Mouse (Mus musculus) CH12.LX (cell line): Measurements from ENCODE around the gene Cmip. TPM values are rescaled to one million over a fixed set of nuclear protein-coding genes. Genes with fewer than 3 reads are reported as not detected.

Source experiments
- DNase-seq: peaks from one replicate; pipeline ENCODE4 v3.0.0-alpha.2; 2013; ENCODE audit errors: extremely low read depth
- H3K27ac ChIP-seq: 2 replicates; pipeline ENCODE4 v1.5.1; 2012; ENCODE audit warnings: low read depth, mild to moderate bottlenecking, control low read depth, moderate library complexity; ENCODE audit not compliant: insufficient read depth
- H3K27me3 ChIP-seq: replicated peaks from 2 replicates; pipeline ENCODE3; 2012; ENCODE audit warnings: inconsistent platforms
- H3K36me3 ChIP-seq, 2 experiments: replicated peaks in 1 of 2; 2 replicates each; pipeline versions ENCODE3 to v1.6.1; 2012; ENCODE audit warnings: inconsistent platforms in 1 of 2, low read length in 1 of 2, mild to moderate bottlenecking in 1 of 2, mixed read lengths in 1 of 2, moderate library complexity in 1 of 2; ENCODE audit not compliant: control insufficient read depth in 1 of 2, insufficient read depth in 1 of 2
- H3K4me1 ChIP-seq, 2 experiments: 2 replicates each; pipeline ENCODE4 v1.6.1; 2012; ENCODE audit warnings: inconsistent platforms in 1 of 2, moderate library complexity in 1 of 2; ENCODE audit not compliant: insufficient read depth in 2 of 2, control insufficient read depth in 1 of 2
- H3K4me2 ChIP-seq: 2 replicates; pipeline ENCODE4 v1.6.1; 2012; ENCODE audit warnings: low read depth, mild to moderate bottlenecking, control low read depth; ENCODE audit not compliant: poor library complexity, insufficient read depth, severe bottlenecking
- H3K4me3 ChIP-seq, 3 experiments: fragments of 150-350 bp in 1 of 3; sonication (generic) in 1 of 3; replicated peaks in 1 of 3; 2 replicates each; pipeline versions ENCODE3 to v1.5.1; 2011 to 2012; ENCODE audit warnings: low read depth in 2 of 3, low read length in 2 of 3, mild to moderate bottlenecking in 2 of 3, moderate library complexity in 2 of 3, control low read depth in 1 of 3, improper control_type of control experiment in 1 of 3, inconsistent platforms in 1 of 3, mixed read lengths in 1 of 3; ENCODE audit not compliant: poor library complexity in 1 of 3
- H3K79me2 ChIP-seq: replicated peaks from 2 replicates; pipeline ENCODE4 v1.6.1; 2012; ENCODE audit warnings: mild to moderate bottlenecking, moderate library complexity; ENCODE audit not compliant: control insufficient read depth, poor library complexity, insufficient read depth, severe bottlenecking; ENCODE audit errors: extremely low read depth
- H3K9ac ChIP-seq: 2 replicates; pipeline ENCODE4 v1.6.1; 2012; ENCODE audit warnings: low read depth, mild to moderate bottlenecking, control low read depth, moderate library complexity; ENCODE audit not compliant: insufficient read depth
- H3K9me3 ChIP-seq: replicated peaks from 2 replicates; pipeline ENCODE3; 2012; ENCODE audit warnings: low read length, inconsistent platforms, mixed read lengths
- BHLHE40 ChIP-seq: IDR thresholded peaks from 2 replicates; pipeline ENCODE4 v1.6.1; 2011; ENCODE audit warnings: mild to moderate bottlenecking, low read depth, low read length, improper control_type of control experiment
- CHD1 ChIP-seq: IDR thresholded peaks from 2 replicates; pipeline ENCODE4 v1.6.1; 2012; ENCODE audit warnings: low read depth, low read length, improper control_type of control experiment, inconsistent platforms
- CHD2 ChIP-seq: IDR thresholded peaks from 2 replicates; pipeline ENCODE4 v1.6.1; 2011; ENCODE audit warnings: low read length, improper control_type of control experiment
- E2F4 ChIP-seq: IDR thresholded peaks from 2 replicates; pipeline ENCODE4 v1.6.1; 2011; ENCODE audit warnings: low read depth, low read length, improper control_type of control experiment; ENCODE audit not compliant: insufficient replicate concordance
- NELFE ChIP-seq: IDR thresholded peaks from 2 replicates; pipeline ENCODE4 v1.6.1; 2011; ENCODE audit warnings: low read depth, low read length, improper control_type of control experiment
- NRF1 ChIP-seq: IDR thresholded peaks from 2 replicates; pipeline ENCODE4 v1.6.1; 2014; ENCODE audit warnings: low read depth, mild to moderate bottlenecking, inconsistent platforms, low read length, improper control_type of control experiment, moderate library complexity
- POLR2AphosphoS2 ChIP-seq: IDR thresholded peaks from 2 replicates; pipeline ENCODE4 v1.6.1; 2011; ENCODE audit warnings: low read depth, low read length, improper control_type of control experiment
- SMC3 ChIP-seq: IDR thresholded peaks from 2 replicates; pipeline ENCODE4 v1.6.1; 2011; ENCODE audit warnings: low read depth, low read length, improper control_type of control experiment
- TCF12 ChIP-seq: IDR thresholded peaks from 2 replicates; pipeline ENCODE4 v1.6.1; 2014; ENCODE audit warnings: low read depth, mild to moderate bottlenecking, inconsistent platforms, low read length, improper control_type of control experiment
- UBTF ChIP-seq: IDR thresholded peaks from 2 replicates; pipeline ENCODE4 v1.6.1; 2012; ENCODE audit warnings: low read depth, mild to moderate bottlenecking, inconsistent platforms, low read length, improper control_type of control experiment, moderate library complexity
- USF2 ChIP-seq: conservative IDR thresholded peaks from 2 replicates; pipeline ENCODE4 v1.6.1; 2011; ENCODE audit warnings: low read depth, low read length, improper control_type of control experiment
- ZC3H11A ChIP-seq: IDR thresholded peaks from 2 replicates; pipeline ENCODE4 v1.6.1; 2012; ENCODE audit warnings: low read depth, mild to moderate bottlenecking, inconsistent platforms, low read length, improper control_type of control experiment
- ZKSCAN1 ChIP-seq: IDR thresholded peaks from 2 replicates; pipeline ENCODE4 v1.6.1; 2012; ENCODE audit warnings: low read depth, inconsistent platforms, low read length, improper control_type of control experiment, borderline replicate concordance
- ZMIZ1 ChIP-seq: IDR thresholded peaks from 2 replicates; pipeline ENCODE4 v1.6.1; 2012; ENCODE audit warnings: low read depth, mild to moderate bottlenecking, inconsistent platforms, low read length, improper control_type of control experiment
- ZNF384 ChIP-seq: IDR thresholded peaks from 2 replicates; pipeline ENCODE4 v1.6.1; 2012; ENCODE audit warnings: low read depth, low read length, improper control_type of control experiment, inconsistent platforms
- dilution Hi-C: fragments of 300-500 bp; cut with MboI; formaldehyde crosslinking; loops from 2 replicates; pipeline ENCODE4 v1.14.3; 2020; ENCODE audit warnings: low sequenced_read_pairs; ENCODE audit not compliant: extremely low pct_unique_long_range_greater_than_20kb, extremely low pct_ligation_motif_present
- in situ Hi-C: fragments of 300-500 bp; cut with MboI; formaldehyde crosslinking; loops from 3 replicates; pipeline ENCODE4 v1.14.3; 2019; ENCODE audit warnings: low sequenced_read_pairs, low pct_ligation_motif_present, low pct_unique_long_range_greater_than_20kb, mixed read lengths
- polyA plus RNA-seq: library from polyadenylated mRNA; unstranded; fragments of >175 nt; gene quantifications from 2 replicates; pipeline ENCODE4 v1.2.1, GENCODE M21; 2012; ENCODE audit warnings: low read depth; ENCODE audit not compliant: insufficient read length
- total RNA-seq, 2 experiments: library from RNA; depleted of rRNA; stranded (reverse); fragments of 300-350 nt in 1 of 2; fragments of >200 nt in 1 of 2; gene quantifications; 2 replicates each; pipeline ENCODE4 v1.2.3; 2012 to 2014

Cmip gene
- total and polyA plus RNA-seq, 3 experiments: 5.2 to 39.0 (median 16.5) TPM

GRCm38 (mm10) chr8:117261702-117262101 is 4.8 kb downstream of the Cmip start:
- H3K9ac ChIP-seq: no peak overlapping the region
- dilution Hi-C loops (no loop called here), in situ Hi-C loops (no loop called here)
- H3K36me3 ChIP-seq: peaks cover 0 to 53% of the 10 kb centered on the region in 2 experiments
- no peak overlapping the region for H3K4me3 ChIP-seq
- no peaks in the 10 kb centered on the region for H3K27me3 ChIP-seq
- no peak for DNase-seq
- H3K4me2 ChIP-seq: no peak overlapping the region
- H3K9me3 ChIP-seq: no peaks in the 10 kb centered on the region
- no peak overlapping the region for H3K27ac ChIP-seq
- peaks cover 17 to 61% of the 10 kb centered on the region in 2 experiments for H3K4me1 ChIP-seq
- TF ChIP-seq CHD1 (no peak), POLR2AphosphoS2 (no peak), USF2 (no peak), CHD2 (no peak), ZKSCAN1 (no peak), UBTF (no peak), NELFE (no peak), ZNF384 (no peak)
- peaks cover 84% of the 10 kb centered on the region for H3K79me2 ChIP-seq

- no peak overlapping the region for H3K9ac ChIP-seq
Measured at GRCm38 (mm10) chr8:117262685-117263084, 5.8 kb downstream of the Cmip start.

GRCm38 (mm10) chr8:117263442-117263841 is 6.6 kb downstream of the Cmip start:
- peaks cover 74% of the 10 kb centered on the region for H3K79me2 ChIP-seq
- H3K4me1 ChIP-seq: peaks cover 28 to 76% of the 10 kb centered on the region in 2 experiments
- H3K4me3 ChIP-seq: no peak overlapping the region
- no peak overlapping the region for H3K27ac ChIP-seq
- H3K9me3 ChIP-seq: no peaks in the 10 kb centered on the region
- TF ChIP-seq BHLHE40 (no peak), ZMIZ1 (no peak), E2F4 (no peak), TCF12 (no peak), ZC3H11A (no peak)
- TF ChIP-seq, all 38 proteins: peak for 0
- H3K4me2 ChIP-seq: no peak overlapping the region
- peaks cover 0 to 69% of the 10 kb centered on the region in 2 experiments for H3K36me3 ChIP-seq
- dilution Hi-C loops: no loop called here
- DNase-seq: no peak
- H3K9ac ChIP-seq: no peak overlapping the region
- H3K27me3 ChIP-seq: no peaks in the 10 kb centered on the region
- in situ Hi-C loops: no loop called here

More at GRCm38 (mm10) chr8:117262685-117263084, 5.8 kb downstream of the Cmip start:
- H3K27me3 ChIP-seq: no peaks in the 10 kb centered on the region
- H3K27ac ChIP-seq: no peak overlapping the region
- dilution Hi-C loops: no loop called here
- H3K4me1 ChIP-seq: peaks cover 25 to 69% of the 10 kb centered on the region in 2 experiments
- in situ Hi-C loops: no loop called here
- DNase-seq: no peak
- H3K4me2 ChIP-seq: no peak overlapping the region
- no peaks in the 10 kb centered on the region for H3K9me3 ChIP-seq
- no peak for TF ChIP-seq NRF1
- TF ChIP-seq SMC3: no peak
- TF ChIP-seq UBTF: no peak
- peaks cover 0 to 62% of the 10 kb centered on the region in 2 experiments for H3K36me3 ChIP-seq
- H3K4me3 ChIP-seq: no peak overlapping the region
- peaks cover 82% of the 10 kb centered on the region for H3K79me2 ChIP-seq
